17 mouse cellular contexts compared by ENCODE assay signal in the genomic region with DNA sequence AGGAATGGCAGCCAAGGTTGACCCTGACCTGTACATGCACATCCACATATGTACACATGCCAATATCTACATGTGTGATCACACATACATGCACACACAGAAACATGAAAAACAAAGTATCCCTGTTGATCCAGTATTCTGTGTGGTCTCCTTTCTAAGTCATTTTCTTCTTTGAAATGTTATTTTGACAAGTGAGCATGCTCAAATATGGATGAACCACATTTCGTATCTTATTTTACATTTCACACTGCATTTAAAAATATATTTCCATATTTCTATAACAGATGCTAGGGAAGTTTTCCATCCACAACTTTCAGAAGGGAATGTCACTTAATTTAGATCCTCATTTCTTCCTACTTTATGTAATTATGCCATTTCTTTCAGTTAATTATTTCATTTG.
"Had no signal": no experiment of that assay in that cellular context is flagged by ENCODE, and none has a peak within 500 bp of the region (broad histone marks: within the 10 kb centered on the region; RNA-seq: fewer than 3 reads in every experiment).

No protein-coding gene starts in this region.

- H3K4me3 ChIP-seq: limb, embryonic 10.5 days; liver, embryonic 12.5 days; megakaryocyte, embryonic 14.5 days; midbrain, embryonic 12.5 days; neural tube, embryonic 13.5 days had no signal

- H3K4me2 ChIP-seq: liver, embryonic 12.5 days; lung, embryonic 14.5 days; midbrain, embryonic 12.5 days; neural tube, embryonic 13.5 days had no signal

- H3K27ac ChIP-seq: limb, embryonic 10.5 days; liver, embryonic 12.5 days; macrophage; midbrain, embryonic 12.5 days; neural tube, embryonic 13.5 days had no signal

- ATAC-seq: liver, embryonic 12.5 days; midbrain, embryonic 16.5 days had no signal

- DNase-seq: kidney, adult 8-10 months; kidney, postnatal 25 days; layer of hippocampus, adult 9-11 months; lung, embryonic 14.5 days; lung, postnatal 14 days; retina, postnatal 1 day; right cerebral cortex, postnatal 4 days; spleen, adult 18-20 months; thymus, adult 2 months; thymus, postnatal 25 days had no signal

- H3K9me3 ChIP-seq: limb, embryonic 10.5 days; liver, embryonic 12.5 days; megakaryocyte, embryonic 14.5 days; midbrain, embryonic 12.5 days; neural tube, embryonic 13.5 days had no signal

- H3K9ac ChIP-seq: liver, embryonic 12.5 days; lung, embryonic 14.5 days; midbrain, embryonic 12.5 days; neural tube, embryonic 13.5 days had no signal

- H3K36me3 ChIP-seq: limb, embryonic 10.5 days; liver, embryonic 12.5 days; midbrain, embryonic 12.5 days; neural tube, embryonic 13.5 days had no signal

- H3K4me1 ChIP-seq: liver, embryonic 12.5 days; megakaryocyte, embryonic 14.5 days; midbrain, embryonic 12.5 days; neural tube, embryonic 13.5 days had no signal

- H3K27me3 ChIP-seq: liver, embryonic 12.5 days; megakaryocyte, embryonic 14.5 days; midbrain, embryonic 12.5 days; neural tube, embryonic 13.5 days had no signal
